Mouse (Mus musculus) kidney, postnatal 14 days (tissue): ENCODE measurements around the gene Nipal4.

Experiments
- DNase-seq: peaks from one replicate; pipeline ENCODE4 v3.0.0; 2022; ENCODE audit warnings: mixed read lengths

Nipal4 gene

GRCm38 (mm10) chr11:46156945-46157344, 9.4 kb downstream of the Nipal4 start:
- no peak for DNase-seq

GRCm38 (mm10) chr11:46146619-46147018, 19.7 kb downstream of the Nipal4 start:
- DNase-seq, result no peak

GRCm38 (mm10) chr11:46145163-46145875, 21.0 kb downstream of the Nipal4 start:
- DNase-seq, result no peak

- DNase-seq, result no peak
These were observed 23.0 kb downstream of the Nipal4 start for GRCm38 (mm10) chr11:46143342-46143741.

GRCm38 (mm10) chr11:46134899-46135298, 31.4 kb downstream of the Nipal4 start:
- no peak for DNase-seq

GRCm38 (mm10) chr11:46131022-46131986, 35.0 kb downstream of the Nipal4 start:
- no peak for DNase-seq

GRCm38 (mm10) chr11:46128548-46128945, 37.8 kb downstream of the Nipal4 start:
- DNase-seq, result peak; percentile 68

GRCm38 (mm10) chr11:46127621-46128547, 38.4 kb downstream of the Nipal4 start:
- peak; percentile 59 for DNase-seq

- DNase-seq, result no peak
These were observed 39.4 kb downstream of the Nipal4 start for GRCm38 (mm10) chr11:46126827-46127410.

- DNase-seq, result no peak
These were observed 40.0 kb downstream of the Nipal4 start for GRCm38 (mm10) chr11:46126317-46126716.

- no peak for DNase-seq
These were observed 40.5 kb downstream of the Nipal4 start for GRCm38 (mm10) chr11:46125835-46126229.

- DNase-seq, result no peak
These were observed 41.0 kb downstream of the Nipal4 start for GRCm38 (mm10) chr11:46125093-46125834.

- DNase-seq, result no peak
These were observed 42.9 kb downstream of the Nipal4 start for GRCm38 (mm10) chr11:46123328-46123866.

- peak; percentile 18 for DNase-seq
These were observed 43.4 kb downstream of the Nipal4 start for GRCm38 (mm10) chr11:46122875-46123274.

- DNase-seq, result no peak
These were observed 44.6 kb downstream of the Nipal4 start for GRCm38 (mm10) chr11:46121666-46122065.

- DNase-seq, result no peak
These were observed 46.2 kb downstream of the Nipal4 start for GRCm38 (mm10) chr11:46120084-46120483.

- no peak for DNase-seq
These were observed 46.7 kb downstream of the Nipal4 start for GRCm38 (mm10) chr11:46119624-46120023.

GRCm38 (mm10) chr11:46116510-46116909, 49.8 kb downstream of the Nipal4 start:
- peak; percentile 33 for DNase-seq

GRCm38 (mm10) chr11:46115411-46116173, 50.7 kb downstream of the Nipal4 start:
- peak; percentile 60 for DNase-seq

GRCm38 (mm10) chr11:46115011-46115410, 51.3 kb downstream of the Nipal4 start:
- DNase-seq, result no peak
